Mouse (Mus musculus) CH12.LX (cell line): ENCODE results near the gene Ap2b1. TPM values are rescaled to one million over a fixed set of nuclear protein-coding genes. Genes with fewer than 3 reads are reported as not detected.
A peak's percentile ranks its signal among the peaks of the same experiment; 100 is the strongest.

ENCODE experiments used
- DNase-seq: peaks from one replicate; pipeline ENCODE4 v3.0.0-alpha.2; 2013; ENCODE audit errors: extremely low read depth
- H3K27ac ChIP-seq: 2 replicates; pipeline ENCODE4 v1.5.1; 2012; ENCODE audit warnings: low read depth, mild to moderate bottlenecking, control low read depth, moderate library complexity; ENCODE audit not compliant: insufficient read depth
- H3K27me3 ChIP-seq: replicated peaks from 2 replicates; pipeline ENCODE3; 2012; ENCODE audit warnings: inconsistent platforms
- H3K36me3 ChIP-seq, 2 experiments: replicated peaks in 1 of 2; 2 replicates each; pipeline versions ENCODE3 to v1.6.1; 2012; ENCODE audit warnings: inconsistent platforms in 1 of 2, low read length in 1 of 2, mild to moderate bottlenecking in 1 of 2, mixed read lengths in 1 of 2, moderate library complexity in 1 of 2; ENCODE audit not compliant: control insufficient read depth in 1 of 2, insufficient read depth in 1 of 2
- H3K4me1 ChIP-seq, 2 experiments: 2 replicates each; pipeline ENCODE4 v1.6.1; 2012; ENCODE audit warnings: inconsistent platforms in 1 of 2, moderate library complexity in 1 of 2; ENCODE audit not compliant: insufficient read depth in 2 of 2, control insufficient read depth in 1 of 2
- H3K4me2 ChIP-seq: 2 replicates; pipeline ENCODE4 v1.6.1; 2012; ENCODE audit warnings: low read depth, mild to moderate bottlenecking, control low read depth; ENCODE audit not compliant: poor library complexity, insufficient read depth, severe bottlenecking
- H3K4me3 ChIP-seq, 3 experiments: fragments of 150-350 bp in 1 of 3; sonication (generic) in 1 of 3; replicated peaks in 1 of 3; 2 replicates each; pipeline versions ENCODE3 to v1.5.1; 2011 to 2012; ENCODE audit warnings: low read depth in 2 of 3, low read length in 2 of 3, mild to moderate bottlenecking in 2 of 3, moderate library complexity in 2 of 3, control low read depth in 1 of 3, improper control_type of control experiment in 1 of 3, inconsistent platforms in 1 of 3, mixed read lengths in 1 of 3; ENCODE audit not compliant: poor library complexity in 1 of 3
- H3K79me2 ChIP-seq: replicated peaks from 2 replicates; pipeline ENCODE4 v1.6.1; 2012; ENCODE audit warnings: mild to moderate bottlenecking, moderate library complexity; ENCODE audit not compliant: control insufficient read depth, poor library complexity, insufficient read depth, severe bottlenecking; ENCODE audit errors: extremely low read depth
- H3K9ac ChIP-seq: 2 replicates; pipeline ENCODE4 v1.6.1; 2012; ENCODE audit warnings: low read depth, mild to moderate bottlenecking, control low read depth, moderate library complexity; ENCODE audit not compliant: insufficient read depth
- H3K9me3 ChIP-seq: replicated peaks from 2 replicates; pipeline ENCODE3; 2012; ENCODE audit warnings: low read length, inconsistent platforms, mixed read lengths
- BHLHE40 ChIP-seq: IDR thresholded peaks from 2 replicates; pipeline ENCODE4 v1.6.1; 2011; ENCODE audit warnings: mild to moderate bottlenecking, low read depth, low read length, improper control_type of control experiment
- CHD2 ChIP-seq: IDR thresholded peaks from 2 replicates; pipeline ENCODE4 v1.6.1; 2011; ENCODE audit warnings: low read length, improper control_type of control experiment
- CTCF ChIP-seq, 2 experiments: IDR thresholded peaks in 1 of 2; conservative IDR thresholded peaks in 1 of 2; 2 replicates each; pipeline ENCODE4 v1.5.1; 2011 to 2012; ENCODE audit warnings: low read depth in 2 of 2, low read length in 2 of 2, improper control_type of control experiment in 1 of 2, inconsistent platforms in 1 of 2, mild to moderate bottlenecking in 1 of 2, moderate library complexity in 1 of 2
- ELF1 ChIP-seq: IDR thresholded peaks from 2 replicates; pipeline ENCODE4 v1.6.1; 2014; ENCODE audit warnings: low read depth, mild to moderate bottlenecking, inconsistent platforms, low read length, improper control_type of control experiment
- EP300 ChIP-seq: IDR thresholded peaks from 2 replicates; pipeline ENCODE4 v1.6.1; 2011; ENCODE audit warnings: low read length, improper control_type of control experiment
- ETS1 ChIP-seq: conservative IDR thresholded peaks from 2 replicates; pipeline ENCODE4 v1.6.1; 2012; ENCODE audit warnings: low read depth, mild to moderate bottlenecking, inconsistent platforms, low read length, improper control_type of control experiment, moderate library complexity
- GABPA ChIP-seq: IDR thresholded peaks from 2 replicates; pipeline ENCODE4 v1.6.1; 2012; ENCODE audit warnings: low read depth, low read length, improper control_type of control experiment, inconsistent platforms; ENCODE audit not compliant: insufficient replicate concordance
- HCFC1 ChIP-seq: IDR thresholded peaks from 2 replicates; pipeline ENCODE4 v1.6.1; 2012; ENCODE audit warnings: low read depth, mild to moderate bottlenecking, inconsistent platforms, low read length, improper control_type of control experiment
- IRF4 ChIP-seq: IDR thresholded peaks from 2 replicates; pipeline ENCODE4 v1.6.1; 2014; ENCODE audit warnings: low read depth, mild to moderate bottlenecking, inconsistent platforms, low read length, improper control_type of control experiment
- JUN ChIP-seq: IDR thresholded peaks from 2 replicates; pipeline ENCODE4 v1.6.1; 2011; ENCODE audit warnings: low read depth, mild to moderate bottlenecking, low read length, improper control_type of control experiment, moderate library complexity; ENCODE audit not compliant: insufficient read depth
- JUND ChIP-seq: conservative IDR thresholded peaks from 2 replicates; pipeline ENCODE4 v1.6.1; 2011; ENCODE audit warnings: low read depth, low read length, improper control_type of control experiment
- KAT2A ChIP-seq: IDR thresholded peaks from 2 replicates; pipeline ENCODE4 v1.6.1; 2012; ENCODE audit warnings: low read length, improper control_type of control experiment, inconsistent platforms; ENCODE audit not compliant: insufficient replicate concordance
- MAFK ChIP-seq: IDR thresholded peaks from 2 replicates; pipeline ENCODE4 v1.6.1; 2011; ENCODE audit warnings: low read length, improper control_type of control experiment; ENCODE audit not compliant: insufficient replicate concordance
- MAZ ChIP-seq: IDR thresholded peaks from 2 replicates; pipeline ENCODE4 v1.6.1; 2012; ENCODE audit warnings: low read depth, mild to moderate bottlenecking, inconsistent platforms, low read length, improper control_type of control experiment, moderate library complexity
- MYC ChIP-seq: IDR thresholded peaks from 2 replicates; pipeline ENCODE4 v1.6.1; 2011; ENCODE audit warnings: low read depth, mild to moderate bottlenecking, improper control_type of control experiment, low read length
- NRF1 ChIP-seq: IDR thresholded peaks from 2 replicates; pipeline ENCODE4 v1.6.1; 2014; ENCODE audit warnings: low read depth, mild to moderate bottlenecking, inconsistent platforms, low read length, improper control_type of control experiment, moderate library complexity
- PAX5 ChIP-seq: IDR thresholded peaks from 2 replicates; pipeline ENCODE4 v1.6.1; 2012; ENCODE audit warnings: low read length, inconsistent platforms, mixed read lengths
- POLR2A ChIP-seq: IDR thresholded peaks from 2 replicates; pipeline ENCODE4 v1.6.1; 2011; ENCODE audit warnings: low read depth, mild to moderate bottlenecking, improper control_type of control experiment, low read length
- POLR2AphosphoS2 ChIP-seq: IDR thresholded peaks from 2 replicates; pipeline ENCODE4 v1.6.1; 2011; ENCODE audit warnings: low read depth, low read length, improper control_type of control experiment
- RAD21 ChIP-seq: IDR thresholded peaks from 2 replicates; pipeline ENCODE4 v1.6.1; 2011; ENCODE audit warnings: low read depth, mild to moderate bottlenecking, low read length, improper control_type of control experiment, moderate library complexity
- SIN3A ChIP-seq: IDR thresholded peaks from 2 replicates; pipeline ENCODE4 v1.6.1; 2012; ENCODE audit warnings: low read length, improper control_type of control experiment, inconsistent platforms
- SMC3 ChIP-seq: IDR thresholded peaks from 2 replicates; pipeline ENCODE4 v1.6.1; 2011; ENCODE audit warnings: low read depth, low read length, improper control_type of control experiment
- TBP ChIP-seq: conservative IDR thresholded peaks from 2 replicates; pipeline ENCODE4 v1.6.1; 2011; ENCODE audit warnings: low read depth, low read length, improper control_type of control experiment
- TCF12 ChIP-seq: IDR thresholded peaks from 2 replicates; pipeline ENCODE4 v1.6.1; 2014; ENCODE audit warnings: low read depth, mild to moderate bottlenecking, inconsistent platforms, low read length, improper control_type of control experiment
- UBTF ChIP-seq: IDR thresholded peaks from 2 replicates; pipeline ENCODE4 v1.6.1; 2012; ENCODE audit warnings: low read depth, mild to moderate bottlenecking, inconsistent platforms, low read length, improper control_type of control experiment, moderate library complexity
- USF1 ChIP-seq: IDR thresholded peaks from 2 replicates; pipeline ENCODE4 v1.6.1; 2014; ENCODE audit warnings: low read depth, mild to moderate bottlenecking, inconsistent platforms, low read length, improper control_type of control experiment
- USF2 ChIP-seq: conservative IDR thresholded peaks from 2 replicates; pipeline ENCODE4 v1.6.1; 2011; ENCODE audit warnings: low read depth, low read length, improper control_type of control experiment
- ZKSCAN1 ChIP-seq: IDR thresholded peaks from 2 replicates; pipeline ENCODE4 v1.6.1; 2012; ENCODE audit warnings: low read depth, inconsistent platforms, low read length, improper control_type of control experiment, borderline replicate concordance
- ZMIZ1 ChIP-seq: IDR thresholded peaks from 2 replicates; pipeline ENCODE4 v1.6.1; 2012; ENCODE audit warnings: low read depth, mild to moderate bottlenecking, inconsistent platforms, low read length, improper control_type of control experiment
- ZNF384 ChIP-seq: IDR thresholded peaks from 2 replicates; pipeline ENCODE4 v1.6.1; 2012; ENCODE audit warnings: low read depth, low read length, improper control_type of control experiment, inconsistent platforms
- dilution Hi-C: fragments of 300-500 bp; cut with MboI; formaldehyde crosslinking; loops from 2 replicates; pipeline ENCODE4 v1.14.3; 2020; ENCODE audit warnings: low sequenced_read_pairs; ENCODE audit not compliant: extremely low pct_unique_long_range_greater_than_20kb, extremely low pct_ligation_motif_present
- in situ Hi-C: fragments of 300-500 bp; cut with MboI; formaldehyde crosslinking; loops from 3 replicates; pipeline ENCODE4 v1.14.3; 2019; ENCODE audit warnings: low sequenced_read_pairs, low pct_ligation_motif_present, low pct_unique_long_range_greater_than_20kb, mixed read lengths
- polyA plus RNA-seq: library from polyadenylated mRNA; unstranded; fragments of >175 nt; gene quantifications from 2 replicates; pipeline ENCODE4 v1.2.1, GENCODE M21; 2012; ENCODE audit warnings: low read depth; ENCODE audit not compliant: insufficient read length
- total RNA-seq, 2 experiments: library from RNA; depleted of rRNA; stranded (reverse); fragments of 300-350 nt in 1 of 2; fragments of >200 nt in 1 of 2; gene quantifications; 2 replicates each; pipeline ENCODE4 v1.2.3; 2012 to 2014

The Ap2b1 gene
- total and polyA plus RNA-seq, 3 experiments = 58.3 to 78.8 (median 59.1) TPM

- DNase-seq = peak; percentile 70
- dilution Hi-C loops = no loop called here
- H3K27me3 ChIP-seq = no peaks in the 10 kb centered on the region
- H3K36me3 ChIP-seq = peaks cover 39 to 82% of the 10 kb centered on the region in 2 experiments
- no peaks in the 10 kb centered on the region for H3K9me3 ChIP-seq
- H3K4me2 ChIP-seq = 0 out of 2 replicates have a peak overlapping the region, but pooled peaks have one; percentile 8
- no peaks in the 10 kb centered on the region for H3K79me2 ChIP-seq
- H3K27ac ChIP-seq = peak overlapping the region; percentile 40
- in situ Hi-C loops = no loop called here
- no peak overlapping the region for H3K4me3 ChIP-seq
- peaks cover 12 to 31% of the 10 kb centered on the region in 2 experiments for H3K4me1 ChIP-seq
- 0 out of 2 replicates have a peak overlapping the region, but pooled peaks have one; percentile 11 for H3K9ac ChIP-seq
- no peak for TF ChIP-seq JUN
- no peak for TF ChIP-seq MYC
- no peak; the same call in 1 of the 2 replicates for TF ChIP-seq ELF1
- no peak for TF ChIP-seq USF1
- no peak for TF ChIP-seq TBP
- peak; percentile 61 for TF ChIP-seq EP300
- no peak; the same call in 1 of the 2 replicates for TF ChIP-seq CHD2
- TF ChIP-seq SIN3A = peak; percentile 61
- TF ChIP-seq JUND = peak; percentile 22; the same call in 1 of the 2 replicates
- TF ChIP-seq CTCF (conservative IDR thresholded peaks at IDR 0.05 in 1 of 2, IDR thresholded peaks at IDR 0.05 in 1 of 2; ENCODE audit: low read depth in 2 of 2, low read length in 2 of 2) = no peak
- TF ChIP-seq MAZ = 0 out of 2 replicates have a peak, but pooled peaks have one; percentile 25
- TF ChIP-seq ZNF384 = no peak
- TF ChIP-seq ZMIZ1 = no peak
- no peak for TF ChIP-seq POLR2AphosphoS2
- no peak for TF ChIP-seq NRF1
- no peak for TF ChIP-seq UBTF
- TF ChIP-seq IRF4 = 0 out of 2 replicates have a peak, but pooled peaks have one; percentile 34
- no peak for TF ChIP-seq POLR2A
- no peak for TF ChIP-seq MAFK
- TF ChIP-seq GABPA = no peak
- TF ChIP-seq ETS1 = peak; percentile 18; the same call in 1 of the 2 replicates
- TF ChIP-seq HCFC1 = 0 out of 2 replicates have a peak, but pooled peaks have one; percentile 14
- TF ChIP-seq KAT2A = no peak
- TF ChIP-seq SMC3 = peak; percentile 11; the same call in 1 of the 2 replicates
- TF ChIP-seq PAX5 = no peak
- no peak for TF ChIP-seq RAD21
- TF ChIP-seq TCF12 = peak; percentile 37; the same call in 1 of the 2 replicates
- no peak for TF ChIP-seq ZKSCAN1
- TF ChIP-seq USF2 = no peak
- no peak for TF ChIP-seq BHLHE40
These were observed 99.9 kb downstream of the Ap2b1 start for GRCm38 (mm10) chr11:83398724-83399123.
